Mouse (Mus musculus): Measurements from ENCODE around the gene Cngb1.
A peak's percentile ranks its signal among the peaks of the same experiment; 100 is the strongest.

Gene Cngb1

DNA sequence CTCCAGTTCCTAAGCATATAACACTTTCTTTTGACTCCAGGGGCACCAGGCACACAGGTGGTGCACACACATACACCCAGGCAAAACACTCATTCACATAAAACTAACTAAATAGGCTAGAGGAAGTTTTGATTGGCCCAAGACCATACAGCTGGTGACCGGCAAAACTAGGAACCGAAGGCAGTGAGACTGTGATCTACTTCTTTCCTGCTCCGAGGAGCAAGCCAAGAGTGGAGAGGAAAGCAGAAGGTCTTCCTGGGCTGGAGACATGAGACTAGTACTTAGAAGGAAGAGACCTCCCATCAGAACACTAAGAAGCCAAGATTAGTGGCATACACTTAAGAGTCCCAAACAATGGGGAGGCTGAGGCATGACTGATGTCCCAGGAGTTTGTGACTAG lies 16.8 kb upstream of the Cngb1 start:
- DNase-seq (ENCODE audit: low read depth) = no peak

DNA sequence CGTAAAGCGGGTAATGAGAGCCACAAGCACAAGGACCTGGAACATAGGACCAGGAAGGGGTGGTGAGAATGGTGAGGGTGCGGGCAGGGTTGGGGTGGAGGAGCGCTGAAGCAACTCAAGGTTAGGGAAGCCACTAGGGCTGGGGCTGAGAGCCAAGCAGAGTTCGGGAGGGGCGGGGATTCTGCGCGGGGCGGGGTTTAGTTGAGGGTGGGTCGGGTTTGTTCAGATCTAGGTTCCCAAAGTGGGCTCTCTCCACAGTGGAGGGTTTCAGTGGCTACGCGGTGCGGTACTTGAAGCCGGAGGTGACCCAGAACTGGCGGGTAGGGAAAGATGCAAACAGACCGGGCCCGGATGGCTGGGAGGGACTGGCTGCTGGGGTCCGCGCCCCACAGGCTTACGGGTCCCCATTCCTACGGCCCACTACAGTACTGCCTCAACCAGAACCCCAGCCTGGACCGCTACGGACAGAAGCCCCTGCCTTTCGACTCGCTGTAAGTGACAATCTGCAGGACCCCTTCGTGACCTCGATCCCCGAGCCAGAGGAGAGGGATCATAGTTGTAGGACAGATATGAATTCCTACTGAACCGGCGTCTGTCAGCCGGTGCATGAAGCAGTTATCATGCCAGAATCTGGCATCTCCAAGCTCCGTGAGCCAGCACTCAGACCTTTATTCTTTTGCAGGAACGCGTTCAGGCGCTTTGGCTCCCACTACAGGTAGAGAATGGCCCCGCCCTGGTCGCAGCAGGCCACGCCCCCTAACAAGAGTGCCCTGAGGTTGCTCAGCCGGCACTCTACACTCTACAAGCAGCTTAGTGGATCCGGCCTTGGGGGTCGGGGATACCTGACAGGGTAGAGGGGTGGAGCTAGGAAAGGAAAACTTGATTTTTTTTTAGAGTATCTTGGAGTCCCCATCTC lies 14.1 kb upstream of the Cngb1 start:
- no peak for DNase-seq (ENCODE audit: low read depth)

DNA sequence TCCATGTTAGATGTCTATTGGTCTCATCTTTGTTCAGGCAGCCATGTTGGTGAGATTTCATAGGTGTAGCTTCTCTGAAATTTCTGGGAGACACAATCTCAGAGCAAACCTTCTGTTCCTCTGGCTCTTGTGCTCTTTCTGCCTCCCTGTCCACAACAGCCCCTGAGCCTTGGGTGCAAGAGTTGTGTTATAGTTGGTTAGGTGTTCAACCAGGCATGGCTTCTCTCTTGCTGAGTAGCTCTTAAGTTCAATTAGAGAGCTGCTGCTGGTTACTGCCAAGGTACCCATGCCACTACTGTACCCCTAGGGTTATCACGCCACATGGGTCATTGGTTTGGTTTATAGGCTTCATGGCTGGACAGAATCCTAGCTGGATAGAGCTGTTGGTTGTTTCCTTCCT lies 9.0 kb upstream of the Cngb1 start:
- no peak for DNase-seq (ENCODE audit: low read depth)

DNA sequence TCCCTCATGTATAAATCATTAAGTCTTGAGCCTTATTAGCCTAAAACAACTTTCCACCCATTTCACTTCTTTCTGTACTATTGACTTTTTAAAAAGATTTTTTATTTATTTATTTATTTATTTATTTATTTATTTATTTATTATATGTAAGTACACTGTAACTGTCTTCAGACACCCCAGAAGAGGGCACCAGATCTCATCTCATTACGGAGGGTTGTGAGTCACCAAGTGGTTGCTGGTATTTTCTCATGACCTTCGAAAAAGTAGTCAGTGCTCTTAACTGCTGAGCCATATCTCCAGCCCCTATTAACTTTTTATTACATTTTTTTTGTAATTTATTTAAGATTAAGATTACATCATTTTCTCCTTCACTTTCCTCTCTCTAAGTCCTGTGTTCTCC lies 8.3 kb upstream of the Cngb1 start:
- no peak for DNase-seq (ENCODE audit: low read depth)

DNA sequence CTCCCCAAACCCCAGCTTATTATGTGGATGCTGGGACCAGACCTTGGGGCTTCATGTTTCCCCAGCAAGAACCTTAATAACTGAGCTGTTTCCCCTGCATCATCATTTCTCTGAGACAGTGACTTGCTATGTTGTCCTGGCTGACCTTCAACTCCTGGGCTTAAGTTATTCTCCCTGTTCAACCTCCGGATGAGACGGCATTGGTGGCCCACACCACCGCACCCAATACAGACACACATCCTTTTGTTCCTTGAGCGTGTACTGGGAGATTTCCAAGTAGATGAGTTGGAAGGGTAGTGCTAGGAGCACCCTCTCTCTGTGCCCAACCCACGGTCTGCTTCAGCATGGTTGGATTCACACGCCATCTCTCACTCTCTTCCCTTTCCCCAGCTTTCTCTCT lies 7.5 kb upstream of the Cngb1 start:
- no peak for DNase-seq (ENCODE audit: low read depth)

DNA sequence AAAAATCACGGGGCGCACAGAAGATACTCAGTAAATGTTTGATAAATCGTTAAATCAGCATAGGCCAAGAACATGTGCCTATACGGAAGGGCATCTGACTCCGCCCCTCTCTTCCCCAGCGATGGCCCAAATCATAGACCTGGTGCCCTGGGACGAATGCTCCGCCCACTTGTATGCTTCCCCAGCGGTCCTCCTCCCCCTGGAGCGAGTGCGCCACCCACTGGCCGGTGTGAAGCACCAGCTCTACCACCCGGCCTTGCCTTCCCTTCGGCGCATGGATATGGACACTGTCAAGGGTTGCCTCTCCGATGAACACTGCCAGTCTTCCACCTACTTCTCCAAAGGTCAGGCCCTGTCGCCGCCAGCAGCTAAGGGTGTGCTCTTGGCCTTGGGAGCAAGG lies 6.5 kb upstream of the Cngb1 start:
- no peak for DNase-seq (ENCODE audit: low read depth)

DNA sequence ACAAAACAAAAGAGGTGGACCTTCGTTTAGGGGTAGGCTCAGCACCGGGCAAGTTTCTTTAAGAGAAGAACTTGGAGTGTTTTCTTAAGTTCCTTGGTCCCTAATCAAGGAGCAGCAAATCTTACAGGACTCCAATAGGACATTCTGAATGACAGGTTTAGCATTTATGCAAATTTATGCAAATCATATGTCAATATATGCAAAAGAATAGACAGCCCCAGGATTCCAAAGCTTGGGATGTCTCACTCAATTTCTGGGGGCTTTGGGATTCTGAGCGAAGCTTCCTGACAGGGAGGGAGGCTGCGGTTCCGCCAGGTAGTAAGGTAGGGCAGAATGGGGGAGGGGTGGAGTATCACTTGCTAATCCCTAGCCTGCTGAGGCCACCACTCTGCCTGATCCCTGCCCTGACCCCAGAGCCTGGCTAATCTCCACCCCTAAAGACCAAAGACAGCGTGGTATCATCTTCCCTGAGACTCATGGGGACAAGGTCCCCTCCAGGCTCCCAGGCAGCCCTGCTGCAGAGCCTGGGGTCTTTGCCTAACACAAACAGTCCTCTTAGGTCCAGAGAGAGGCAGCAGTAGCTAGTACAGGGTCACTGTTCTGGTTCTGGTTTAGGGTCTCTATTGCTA lies 4.1 kb upstream of the Cngb1 start, which contains the start of gene Tepp:
TSS of gene Tepp (plus strand) at position 225 of the 629 bp plus-strand sequence.
- no peak for DNase-seq (ENCODE audit: low read depth)

DNA sequence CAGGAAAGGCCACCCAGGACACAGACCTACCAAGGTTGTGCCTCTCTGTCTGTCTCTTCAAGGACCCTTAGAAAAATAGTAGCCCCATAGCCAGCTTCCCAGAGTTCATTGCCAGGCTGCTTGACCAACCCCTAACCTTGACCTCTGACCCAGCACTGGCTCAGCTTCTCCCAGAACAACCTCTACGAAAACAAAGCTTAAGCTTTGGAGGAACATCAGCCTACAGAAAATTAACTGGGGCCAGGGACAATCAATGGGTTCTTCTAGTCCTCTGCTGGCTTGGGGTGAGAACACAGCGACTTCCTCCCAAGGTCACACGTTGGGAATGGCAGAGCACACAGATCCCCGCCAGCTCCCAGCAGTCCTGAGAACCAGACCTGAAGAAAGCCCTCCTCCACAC lies 859 bp downstream of the Cngb1 start:
- DNase-seq (ENCODE audit: low read depth) = no peak

DNA sequence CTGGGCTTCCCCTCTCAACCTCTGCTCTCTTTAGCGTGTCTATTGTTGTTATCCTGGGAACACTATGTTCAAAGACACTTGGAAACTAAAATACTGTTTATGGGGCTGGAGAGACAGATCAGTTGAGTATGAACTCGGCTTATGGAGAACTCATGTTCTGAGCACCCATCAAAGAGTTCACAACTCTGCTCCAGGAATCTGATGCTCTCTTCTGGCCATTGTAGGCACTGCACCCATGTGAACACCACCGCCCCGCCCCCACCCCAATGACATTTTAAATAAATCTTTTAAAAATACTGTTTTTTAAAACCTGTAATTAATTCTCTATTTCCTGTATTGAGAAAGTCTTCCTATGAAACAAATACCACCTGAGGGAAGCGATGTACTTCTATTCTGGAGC lies 4.0 kb downstream of the Cngb1 start:
- DNase-seq (ENCODE audit: low read depth) = peak; percentile 11

DNA sequence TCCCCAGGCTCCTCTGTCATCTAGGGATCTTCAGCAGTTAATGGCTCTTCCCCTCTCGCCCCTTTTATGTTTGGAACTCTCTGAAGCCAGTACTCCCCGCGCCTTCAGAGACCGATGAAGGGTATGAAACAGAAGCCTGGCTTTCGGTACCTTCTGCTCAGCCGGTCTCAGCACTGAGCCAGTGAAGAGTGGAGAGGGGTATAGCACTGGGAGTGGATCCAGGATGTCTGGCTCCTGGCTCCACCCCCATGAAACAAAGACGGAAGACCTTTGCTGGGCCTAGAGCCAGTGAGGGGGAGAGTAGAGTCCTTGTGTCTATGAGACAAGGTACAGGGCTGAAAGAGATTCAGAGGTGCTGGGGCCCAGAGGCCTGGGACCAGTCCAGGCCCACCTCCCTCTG lies 12.5 kb downstream of the Cngb1 start:
- DNase-seq (ENCODE audit: low read depth) = no peak

DNA sequence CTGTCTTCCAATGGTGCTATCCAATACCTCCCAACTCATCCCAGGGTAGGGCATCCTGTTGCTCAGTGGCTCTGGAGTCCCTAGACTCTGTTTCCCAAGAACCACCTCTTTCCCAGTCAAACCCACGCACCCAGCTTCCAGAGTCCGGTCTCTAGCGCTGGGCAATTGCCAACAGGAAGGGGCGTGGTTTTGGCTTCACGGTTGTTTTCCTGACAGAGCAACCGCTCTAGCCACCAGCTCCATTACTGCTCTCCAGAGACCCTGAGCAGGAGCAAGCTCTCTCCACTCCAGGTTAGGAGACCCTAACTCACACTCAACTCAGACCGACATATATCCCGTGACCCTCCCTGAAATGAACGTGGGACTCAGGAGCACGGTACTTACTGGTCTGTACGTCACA lies 13.2 kb downstream of the Cngb1 start:
- no peak for DNase-seq (ENCODE audit: low read depth)

DNA sequence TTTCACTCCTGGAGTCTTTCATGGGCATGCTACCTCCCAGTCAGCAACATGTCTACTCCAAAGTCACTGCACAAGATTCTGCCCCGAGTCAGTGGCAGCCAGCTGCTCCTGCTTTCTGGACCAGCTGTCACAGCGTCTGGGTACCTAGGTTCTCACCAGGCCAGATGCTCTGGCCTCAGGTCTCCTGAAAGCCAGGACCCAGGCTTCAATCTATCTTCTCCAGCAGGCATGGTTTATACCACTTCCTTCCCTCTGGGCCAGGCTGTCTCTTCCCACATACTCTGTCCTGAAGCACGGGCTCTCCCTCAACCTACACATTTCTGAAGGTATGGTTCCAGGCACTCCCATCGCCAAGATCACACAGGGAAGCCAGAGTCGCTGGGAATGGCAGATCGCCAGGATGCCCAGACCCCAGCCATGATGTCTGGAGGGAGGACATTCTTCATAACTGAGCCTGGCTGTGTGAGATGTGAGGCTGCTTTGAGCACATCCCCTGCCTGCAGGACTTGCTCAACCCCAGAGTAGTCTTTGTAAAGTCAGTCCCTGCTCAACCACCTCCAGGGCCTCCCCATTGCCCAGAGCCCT lies 17.2 kb downstream of the Cngb1 start:
- DNase-seq (ENCODE audit: low read depth) = no peak

DNA sequence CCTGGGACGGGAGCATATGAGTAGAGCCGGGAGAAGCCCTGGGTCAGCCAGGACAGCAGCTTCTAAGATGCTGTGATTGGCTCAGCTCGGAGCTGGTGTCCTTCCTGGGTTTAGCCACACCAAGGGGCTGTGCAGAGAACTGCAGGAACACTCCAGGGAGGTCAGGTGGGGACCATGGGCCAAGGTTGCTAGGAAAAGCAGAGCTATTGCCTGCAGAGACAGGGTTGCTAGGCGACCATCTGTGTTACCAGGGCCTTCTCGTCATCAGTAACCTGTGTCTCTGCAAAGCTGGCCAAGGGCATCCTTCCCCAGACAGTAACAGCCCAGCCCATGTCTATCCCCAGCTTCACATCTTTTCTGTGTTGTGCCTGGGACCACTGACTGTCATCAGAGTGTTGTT lies 24.9 kb downstream of the Cngb1 start:
- DNase-seq (ENCODE audit: low read depth) = no peak

DNA sequence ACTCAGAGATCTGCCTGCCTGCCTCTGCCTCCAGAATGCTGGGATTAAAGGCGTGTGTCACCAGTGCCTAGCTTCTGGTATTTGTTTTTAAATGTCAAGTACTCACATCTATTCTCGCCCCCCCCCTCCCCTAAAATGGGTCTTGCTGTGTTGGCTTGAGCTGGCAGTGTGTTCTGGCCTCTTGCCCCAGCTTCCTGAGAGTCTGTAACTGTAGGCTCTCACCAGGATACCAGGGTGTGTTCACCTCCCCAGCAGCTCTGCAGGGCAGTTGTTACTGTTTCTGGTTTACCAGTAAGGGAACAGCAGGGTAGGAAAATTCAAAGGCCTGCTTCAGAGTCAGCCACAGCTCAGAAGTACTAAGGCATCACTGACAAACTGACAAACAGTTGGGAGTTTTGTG lies 33.5 kb downstream of the Cngb1 start:
- DNase-seq (ENCODE audit: low read depth) = no peak

DNA sequence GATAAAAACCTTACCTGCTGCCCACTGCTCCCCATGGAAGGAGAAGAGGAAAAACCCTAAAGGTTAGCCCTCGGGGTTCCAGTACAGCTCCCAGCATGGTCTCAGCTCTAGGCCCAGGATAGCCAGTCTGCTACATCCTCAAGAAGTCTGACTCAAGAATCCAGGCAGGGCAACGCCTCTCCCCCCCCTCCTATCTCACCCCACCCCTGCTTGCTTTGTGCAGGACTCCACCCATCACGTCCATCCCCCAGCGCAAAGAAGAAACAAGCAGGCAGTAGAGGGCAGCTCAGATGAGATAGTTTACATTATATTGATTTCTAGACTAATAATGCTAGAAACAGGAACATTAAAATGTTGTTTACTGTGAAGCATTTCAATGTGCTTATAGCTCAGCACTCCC lies 34.5 kb downstream of the Cngb1 start:
- DNase-seq (ENCODE audit: low read depth) = no peak

DNA sequence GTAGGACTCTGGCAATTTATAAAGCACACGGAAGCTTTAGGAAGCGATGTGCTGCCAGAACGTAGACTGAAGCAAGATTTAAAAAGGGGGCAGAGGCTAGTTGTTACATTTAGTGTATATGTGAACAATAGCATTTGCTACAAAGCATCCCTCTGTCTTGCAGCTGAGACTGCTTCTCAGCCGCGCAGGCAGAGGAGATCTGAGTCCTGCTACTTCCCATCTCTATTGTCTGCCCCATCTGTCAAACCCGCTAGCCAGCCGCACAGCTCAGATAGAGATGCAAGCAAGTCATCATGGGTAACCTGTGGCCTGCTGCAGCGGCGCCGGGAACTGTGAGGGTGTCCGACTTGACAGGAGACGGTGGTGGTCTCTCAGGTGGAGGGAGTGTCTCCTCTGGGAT lies 35.9 kb downstream of the Cngb1 start:
- no peak for DNase-seq (ENCODE audit: low read depth)

DNA sequence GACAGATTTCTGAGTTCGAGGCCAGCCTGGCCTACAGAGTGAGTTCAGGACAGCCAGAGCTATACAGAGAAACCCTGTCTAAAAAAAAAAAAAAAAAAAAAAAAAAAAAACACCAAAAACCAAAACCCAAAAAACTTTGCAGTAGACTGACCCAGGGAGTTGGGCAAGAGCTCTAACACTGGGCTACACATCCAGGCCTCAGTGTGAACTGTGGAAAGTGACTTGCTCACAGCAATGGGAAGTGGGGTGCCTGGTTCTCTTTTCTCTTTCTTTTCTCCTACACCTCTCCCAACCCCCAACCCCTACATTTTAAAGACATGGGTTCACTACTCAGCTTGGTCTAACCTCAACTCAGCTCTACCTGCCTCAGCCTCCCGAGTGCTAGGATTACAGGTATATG lies 44.2 kb downstream of the Cngb1 start:
- no peak for DNase-seq (ENCODE audit: low read depth)

DNA sequence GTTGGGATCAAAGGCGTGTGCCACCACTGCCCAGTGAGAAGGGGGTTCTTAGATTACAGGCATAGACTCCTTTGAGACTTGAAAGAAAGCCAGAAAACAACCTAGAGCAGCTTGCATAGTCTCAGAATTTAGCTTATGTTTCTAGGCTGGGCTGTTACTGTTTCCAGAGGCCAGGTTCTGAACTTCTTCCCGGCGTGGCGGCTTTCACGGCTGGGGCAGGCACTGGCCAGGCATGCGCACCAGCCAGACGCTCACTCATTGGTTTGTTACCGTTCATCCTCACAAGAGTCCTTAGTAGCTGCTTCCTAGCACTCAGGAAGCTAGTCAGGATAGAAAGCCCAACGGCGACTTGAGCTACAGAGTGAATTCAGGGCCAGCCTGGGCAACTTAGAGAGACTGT lies 50.8 kb downstream of the Cngb1 start:
- no peak for DNase-seq (ENCODE audit: low read depth)

DNA sequence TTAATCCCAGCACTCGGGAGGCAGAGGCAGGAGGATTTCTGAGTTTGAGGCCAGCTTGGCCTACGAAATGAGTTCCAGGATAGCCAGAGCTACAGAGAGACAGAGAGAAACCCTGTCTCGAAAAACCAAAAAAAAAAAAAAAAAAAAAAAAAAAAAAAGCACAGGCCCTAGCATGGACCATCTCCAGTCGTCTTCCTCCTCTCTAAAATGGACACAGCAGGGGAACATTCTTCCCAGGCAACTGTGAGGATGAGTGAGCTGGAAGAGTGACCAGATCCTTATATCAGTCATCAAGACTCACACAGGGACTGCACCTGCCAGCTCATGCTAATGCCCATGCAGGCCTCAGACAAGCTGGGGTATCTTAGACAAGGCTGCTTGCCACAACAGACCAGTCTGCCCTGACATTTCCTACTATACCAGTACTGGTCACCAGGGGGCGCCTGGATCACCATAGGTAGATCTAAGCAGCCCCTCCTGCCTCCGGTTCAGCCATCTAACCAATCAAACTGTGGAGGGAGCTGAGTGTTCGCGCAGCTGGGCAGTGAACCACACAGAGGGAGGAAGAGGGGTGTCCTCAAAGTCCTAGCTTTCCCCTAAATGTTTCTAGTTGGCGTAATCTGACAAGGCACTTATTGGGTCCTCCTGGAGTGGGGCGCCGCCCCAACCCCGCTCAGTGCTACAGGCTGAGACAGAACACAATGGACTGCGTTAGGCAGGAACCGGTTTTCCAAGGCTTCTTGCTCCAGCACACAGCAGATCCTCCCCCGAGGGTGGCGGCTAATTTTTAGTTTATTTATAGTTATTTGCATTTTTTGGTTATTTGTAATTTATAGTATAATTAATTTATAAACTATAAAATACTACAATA lies 51.6 kb downstream of the Cngb1 start:
- DNase-seq (ENCODE audit: low read depth) = peak; percentile 87

DNA sequence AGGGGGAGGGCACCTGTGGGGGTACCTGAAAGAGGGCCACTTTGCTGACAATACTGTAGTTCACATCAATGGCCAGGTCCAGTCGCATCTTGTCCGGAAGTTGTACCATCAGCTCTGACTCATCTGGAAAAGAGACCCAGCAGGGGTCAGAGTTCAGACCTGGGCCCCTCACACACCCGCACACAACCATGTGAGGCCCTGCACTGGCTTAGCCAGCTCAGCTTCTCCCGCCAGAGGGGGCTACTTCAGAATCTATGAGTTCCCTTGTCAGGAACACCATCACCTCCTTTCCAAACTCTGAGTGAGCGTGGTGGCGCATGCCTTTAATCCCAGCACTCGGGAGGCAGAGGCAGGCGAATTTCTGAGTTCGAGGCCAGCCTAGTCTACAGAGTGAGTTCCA lies 54.3 kb downstream of the Cngb1 start:
- DNase-seq (ENCODE audit: low read depth) = no peak

DNA sequence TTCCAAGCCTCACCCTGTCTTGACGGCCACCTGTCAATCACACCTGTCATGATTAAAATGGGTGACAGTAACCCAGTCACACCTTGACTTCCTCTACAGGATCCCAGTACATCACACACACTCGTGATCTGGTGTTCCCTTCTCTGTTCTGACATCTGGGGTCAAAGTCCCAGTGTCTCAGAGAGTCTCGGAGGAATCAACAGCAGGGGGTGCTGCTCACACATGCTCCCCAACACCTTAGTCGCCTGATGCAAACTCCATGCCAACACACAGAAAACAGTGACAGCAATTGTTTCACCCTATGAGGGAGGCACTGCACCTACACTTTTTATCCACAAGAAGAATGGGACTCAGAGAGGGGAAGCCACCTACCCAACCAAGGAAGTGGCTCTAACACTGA lies 56.5 kb downstream of the Cngb1 start:
- no peak for DNase-seq (ENCODE audit: low read depth)

DNA sequence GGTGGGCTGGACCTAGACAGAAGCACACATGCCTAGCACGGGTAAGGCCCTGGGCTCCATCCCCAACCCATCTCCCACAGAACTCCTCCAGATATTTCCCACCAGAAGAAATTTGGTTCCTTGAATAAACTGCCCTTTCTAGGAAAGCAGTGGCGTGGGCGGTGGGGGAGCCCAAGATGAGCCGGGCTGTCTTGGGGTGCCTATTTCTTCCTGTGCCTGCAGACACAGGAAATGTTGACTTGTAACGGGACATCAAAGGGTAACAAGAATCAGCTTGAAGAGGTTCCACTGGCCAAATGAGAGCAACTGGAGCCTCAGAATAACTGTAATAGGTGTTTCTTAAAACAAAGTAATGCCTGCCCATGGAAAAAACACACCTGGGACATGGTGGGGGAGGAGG lies 59.1 kb downstream of the Cngb1 start:
- no peak for DNase-seq (ENCODE audit: low read depth)
